Mouse (Mus musculus) olfactory bulb, adult 2 months (tissue): ENCODE results near the gene Prpsap2.

Experiments used
- CTCF ChIP-seq: fragments of 200-500 bp; IDR thresholded peaks from 2 replicates; pipeline ENCODE4 v1.5.1; 2012; ENCODE audit warnings: low read depth, mild to moderate bottlenecking, low read length, moderate library complexity; ENCODE audit not compliant: insufficient read depth
- POLR2A ChIP-seq: fragments of 200-500 bp; IDR thresholded peaks from 2 replicates; pipeline ENCODE4 v1.6.1; 2012; ENCODE audit warnings: mild to moderate bottlenecking, low read depth, low read length, moderate library complexity; ENCODE audit not compliant: insufficient read depth

DNA sequence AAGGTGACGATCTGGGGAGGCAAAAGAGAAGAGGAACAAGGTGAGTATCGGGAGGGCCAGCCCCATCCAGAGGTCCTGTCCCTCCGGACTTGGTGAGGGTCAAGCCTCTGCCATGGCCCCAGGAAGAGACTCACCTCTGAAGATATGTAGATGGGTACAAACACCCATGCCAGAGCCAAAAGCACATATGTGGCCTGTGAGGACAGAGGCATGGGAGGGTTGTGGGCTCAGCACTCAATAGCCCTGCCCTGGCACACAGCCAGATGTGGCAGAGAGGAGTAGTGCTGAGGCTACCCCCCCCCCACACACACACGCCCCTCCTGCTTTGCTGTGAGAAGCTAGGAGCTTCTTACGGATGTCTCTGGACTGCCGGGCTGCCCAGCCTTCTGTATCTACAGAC lies 46.8 kb downstream of the Prpsap2 start:
- TF ChIP-seq CTCF: no peak
- TF ChIP-seq POLR2A: no peak
